Mouse (Mus musculus) ES-E14 (cell line): ENCODE results near the gene Pigb.

Experiments used
- ZC3H11A ChIP-seq: IDR thresholded peaks from 2 replicates; pipeline ENCODE4 v1.6.1; 2012; ENCODE audit warnings: low read depth, mild to moderate bottlenecking, inconsistent platforms, low read length, borderline replicate concordance
- ZNF384 ChIP-seq: IDR thresholded peaks from 2 replicates; pipeline ENCODE4 v1.6.1; 2012; ENCODE audit warnings: low read depth, low read length, inconsistent platforms

DNA sequence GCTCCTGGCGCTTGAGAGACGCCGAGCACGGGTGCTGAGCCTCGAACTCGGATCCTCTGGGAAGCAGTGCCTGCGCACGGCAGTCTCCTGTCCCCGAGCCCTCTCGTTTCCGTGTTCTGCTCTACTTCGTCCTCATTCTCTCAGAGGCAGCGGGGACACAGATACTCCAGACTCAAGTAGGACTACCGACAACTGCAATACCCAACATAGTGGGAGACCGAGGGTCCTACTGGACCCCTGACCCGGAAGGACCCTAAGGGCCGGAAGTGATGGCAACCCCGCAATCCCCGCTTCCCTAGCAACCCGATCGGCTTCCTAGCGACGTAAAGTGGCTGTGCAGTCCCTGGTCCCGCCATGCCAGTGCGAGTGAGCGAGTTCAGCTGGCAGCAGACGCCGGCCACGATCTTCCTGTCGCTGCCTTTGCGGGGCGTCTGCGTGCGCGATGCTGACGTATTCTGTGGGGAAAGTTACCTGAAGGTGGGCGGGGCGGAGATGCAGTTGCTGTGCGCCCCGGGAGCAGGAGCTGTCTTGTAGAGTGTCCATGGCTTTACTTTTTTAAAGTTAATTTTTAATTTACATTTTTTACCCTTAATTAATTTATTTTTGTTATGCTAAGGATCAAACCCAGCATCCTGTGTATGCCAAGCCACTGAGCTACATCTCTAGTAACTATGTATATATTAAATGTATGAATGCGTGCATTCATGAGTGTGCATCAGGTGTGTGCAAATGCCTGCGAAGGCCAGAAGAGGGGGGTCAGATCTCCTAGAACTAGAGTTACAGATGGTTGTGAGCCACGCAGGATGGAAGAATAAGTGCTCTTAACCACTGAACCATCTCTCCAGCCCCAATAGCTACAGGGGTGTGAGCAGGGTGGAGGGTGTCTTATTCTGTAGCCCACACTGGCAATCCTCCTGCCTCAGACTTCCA is 81.4 kb downstream of the Pigb start, which contains the start of the genes Dyx1c1 and Gm44503:
- TF ChIP-seq ZNF384: no peak
- no peak for TF ChIP-seq ZC3H11A
